Mouse (Mus musculus) adrenal gland, postnatal 10 days (tissue): ENCODE data around the gene Efcab2. TPM values are rescaled to one million over a fixed set of nuclear protein-coding genes. Genes with fewer than 3 reads are reported as not detected.

ENCODE experiments used
- microRNA-seq: library from miRNA; unstranded; fragments of <30 nt; microRNA quantifications from one replicate; pipeline ENCODE4 v1.2.0, GENCODE M21; 2021
- total RNA-seq, 2 experiments: library from RNA; stranded (reverse); gene quantifications; 2 replicates each; pipeline ENCODE4 v1.2.3; 2021

Efcab2 gene
- total RNA-seq, 2 experiments from 2014 or later: 2.8 to 4.6 TPM

Small RNA genes within 50 kb of the gene (microRNA-seq; reads per million reads assigned to microRNA genes)
- not detected for gene Gm27458

Other genes with a start within 250 kb of the Efcab2 start
- gene Desi2, start 218.7 kb upstream of the Efcab2 start, total RNA-seq: 10 to 100 TPM; 23.4 to 23.8 TPM
- 10 to 100 TPM; 78.7 to 88.8 TPM for gene Cox20, start 87.0 kb upstream of the Efcab2 start, total RNA-seq
- gene Hnrnpu, start 68.3 kb upstream of the Efcab2 start, total RNA-seq: 100 to 1,000 TPM; 328 to 391 TPM
- 1 to 10 TPM; 2.3 to 4.8 TPM for gene Kif26b, start 123.0 kb downstream of the Efcab2 start, total RNA-seq